Mouse (Mus musculus): ENCODE measurements around the gene S100a7a.

S100a7a gene

DNA sequence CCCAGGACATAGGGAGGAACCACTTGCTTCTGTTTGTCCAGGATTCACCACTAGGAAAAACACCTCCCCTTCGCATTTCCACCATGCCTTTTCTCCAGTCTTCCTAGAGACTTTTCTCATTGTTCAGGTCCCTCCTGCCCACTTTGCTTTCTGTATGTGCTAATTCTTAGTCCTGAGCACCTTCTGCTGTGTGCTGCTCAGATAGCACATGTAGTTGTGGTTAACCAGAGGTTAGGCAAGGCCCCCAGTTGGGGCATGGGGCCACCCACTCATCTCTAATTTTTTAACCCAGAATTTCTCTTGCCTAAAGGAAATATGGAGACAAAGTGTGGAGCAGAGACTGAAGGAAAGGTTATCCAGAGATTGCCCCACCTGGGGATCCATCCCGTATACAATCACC is 48.4 kb downstream of the S100a7a start:
- in situ Hi-C loops (cut with MboI, MseI) = loop anchor here (5.0 kb wide), 1 partner anchor 35 kb away; the partner anchor contains the start of gene S100a8
